Mouse (Mus musculus) forebrain, embryonic 10.5 days (tissue): ENCODE measurements at regions not wholly inside any gene's neighbourhood (a gene's known extent, or its start where the extent isn't known, plus 50 kb on each side); places are given as distances from the start of the nearest gene placed in this dataset.

Experiments
- DNase-seq: peaks from one replicate; pipeline ENCODE4 v3.0.0-alpha.2; 2017; ENCODE audit warnings: low spot score; ENCODE audit errors: extremely low spot score
- H3K27ac ChIP-seq: fragments of 300-500 bp; sonication (generic); 2 replicates; pipeline ENCODE4 v1.5.1; 2016; ENCODE audit warnings: mild to moderate bottlenecking
- H3K27me3 ChIP-seq: fragments of 300-500 bp; sonication (generic); 2 replicates; pipeline ENCODE4 v1.6.1; 2016; ENCODE audit warnings: mild to moderate bottlenecking; ENCODE audit not compliant: poor library complexity, severe bottlenecking
- H3K36me3 ChIP-seq: fragments of 300-500 bp; sonication (generic); replicated peaks from 2 replicates; pipeline ENCODE4 v1.6.1; 2016; ENCODE audit warnings: mild to moderate bottlenecking, moderate library complexity
- H3K4me1 ChIP-seq: fragments of 300-500 bp; sonication (generic); 2 replicates; pipeline ENCODE4 v1.6.1; 2016
- H3K4me3 ChIP-seq: fragments of 300-500 bp; sonication (generic); 2 replicates; pipeline ENCODE4 v1.5.1; 2016; ENCODE audit warnings: mild to moderate bottlenecking, moderate library complexity
- H3K9me3 ChIP-seq: fragments of 300-500 bp; sonication (generic); 2 replicates; pipeline ENCODE4 v1.6.1; 2016; ENCODE audit warnings: mild to moderate bottlenecking, moderate library complexity
- WGBS: fragments of 180-500 bp; shearing (Covaris S2); methylation state at CpG from one replicate; pipeline ENCODE4 v1.1.7; 2016; 5-methylcytosine and 5-hydroxymethylcytosine counted together

- DNase-seq, result no peak
- no peak overlapping the region for H3K4me3 ChIP-seq
- no peak overlapping the region for H3K27ac ChIP-seq
- no peaks in the 10 kb centered on the region for H3K9me3 ChIP-seq
- H3K27me3 ChIP-seq, result peaks cover 79% of the 10 kb centered on the region
- H3K36me3 ChIP-seq, result no peaks in the 10 kb centered on the region
- WGBS, result 85% methylated on average over 5 of the region's 5 CpGs
- peaks cover 35% of the 10 kb centered on the region for H3K4me1 ChIP-seq
Observed at GRCm38 (mm10) chr14:46663529-46663928, 96.8 kb upstream of the Cdkn3 start.

DNA sequence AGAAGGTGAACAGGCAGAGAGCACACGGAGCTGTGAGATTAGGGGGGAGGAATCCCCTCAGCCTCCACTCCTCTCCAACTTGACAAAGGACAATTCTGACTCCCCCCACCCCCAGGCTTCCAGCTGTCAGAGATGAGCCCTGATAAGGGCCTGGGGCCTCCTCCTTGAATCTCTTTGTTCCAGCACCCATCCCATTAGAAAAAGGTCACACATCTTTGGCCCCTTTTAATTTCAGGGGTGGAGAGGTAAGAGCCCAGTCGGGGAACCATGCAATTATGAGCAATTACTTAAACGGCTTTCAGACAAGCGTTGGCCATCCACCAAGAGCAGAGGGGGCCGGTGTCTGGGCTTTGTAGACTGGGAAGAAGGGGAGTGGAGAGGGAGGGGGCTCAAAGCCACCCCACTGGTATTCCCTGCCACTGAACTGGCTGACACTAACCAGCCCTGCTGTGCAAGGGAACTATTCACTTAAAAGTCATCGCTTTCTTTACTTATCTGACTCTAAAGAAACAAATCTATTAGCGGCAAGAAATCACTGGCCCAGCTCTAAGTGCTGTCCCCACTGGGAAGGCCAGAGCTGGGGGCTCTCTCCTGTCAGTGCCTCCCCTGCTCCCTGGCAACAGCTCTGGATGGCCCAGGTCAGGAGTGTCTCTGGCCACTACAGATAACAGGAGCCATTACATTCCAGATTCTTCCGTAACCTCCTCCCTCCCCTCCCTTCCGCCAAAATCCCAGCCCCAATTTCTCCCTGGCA, 98.4 kb upstream of the Cdkn3 start:
- DNase-seq, result peak; percentile 22
- no peaks in the 10 kb centered on the region for H3K36me3 ChIP-seq
- H3K27ac ChIP-seq, result no peak overlapping the region
- peaks cover 35% of the 10 kb centered on the region for H3K4me1 ChIP-seq
- H3K9me3 ChIP-seq, result no peaks in the 10 kb centered on the region
- 4% methylated on average over 9 of the region's 9 CpGs for WGBS
- H3K4me3 ChIP-seq, result no peak overlapping the region
- H3K27me3 ChIP-seq, result peaks cover 83% of the 10 kb centered on the region

DNA sequence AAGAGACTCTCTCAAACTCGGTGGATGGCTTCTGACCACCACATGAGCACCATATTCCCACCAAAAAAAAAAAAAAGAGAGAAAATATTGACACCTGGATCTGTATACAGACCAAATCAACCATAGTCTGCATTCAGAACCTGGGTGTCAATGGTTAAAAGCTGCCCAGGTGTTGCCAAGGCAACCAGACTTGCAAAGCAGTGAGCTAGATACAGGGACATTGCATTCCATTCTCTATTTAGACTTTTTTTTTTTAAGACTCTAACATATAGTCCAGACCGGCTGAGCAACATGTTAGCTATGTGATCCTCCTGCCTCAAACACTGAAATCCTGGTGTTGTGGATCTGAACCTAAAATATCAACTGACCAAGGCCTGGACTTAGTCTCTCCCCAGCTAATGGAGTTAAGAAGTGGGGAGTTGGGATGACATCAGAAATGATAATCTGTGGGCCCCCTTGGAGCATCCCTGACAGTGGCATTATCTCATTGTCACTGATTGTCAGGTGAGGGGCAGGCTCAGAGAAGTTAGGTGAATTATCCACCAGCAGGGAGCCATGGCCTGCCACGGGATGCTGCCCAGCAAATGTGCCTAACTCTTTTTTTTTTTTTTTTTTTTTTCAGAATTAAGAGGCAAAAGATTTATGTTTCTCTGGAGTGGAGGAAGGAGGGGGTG, 99.1 kb upstream of the Cdkn3 start:
- no peak overlapping the region for H3K4me3 ChIP-seq
- H3K27me3 ChIP-seq, result peaks cover 87% of the 10 kb centered on the region
- no peaks in the 10 kb centered on the region for H3K36me3 ChIP-seq
- no peaks in the 10 kb centered on the region for H3K9me3 ChIP-seq
- DNase-seq, result no peak
- H3K4me1 ChIP-seq, result peaks cover 35% of the 10 kb centered on the region
- H3K27ac ChIP-seq, result no peak overlapping the region
- 22% methylated on average over 3 of the region's 3 CpGs for WGBS

DNA sequence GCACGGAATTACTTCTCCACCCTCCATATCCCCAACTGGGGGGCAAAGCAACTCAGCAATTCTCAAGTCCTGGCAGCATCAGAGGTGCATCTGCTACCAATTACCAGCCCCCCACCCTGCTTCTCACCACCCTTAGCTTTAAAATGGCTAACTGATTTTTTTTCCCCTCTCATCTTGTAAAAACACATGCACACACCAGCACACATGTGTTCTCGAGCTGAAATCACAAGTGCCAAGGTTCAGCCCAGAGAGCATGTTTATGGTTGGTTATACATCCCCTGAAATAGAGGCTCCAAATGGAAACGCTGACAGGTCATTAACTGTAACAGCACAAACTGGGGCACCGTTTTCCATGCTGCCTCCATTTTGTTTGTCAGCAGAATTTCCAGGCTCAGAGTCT, 101.0 kb upstream of the Cdkn3 start:
- WGBS, result 69% methylated on average over 4 of the region's 4 CpGs
- H3K27me3 ChIP-seq, result peaks cover 93% of the 10 kb centered on the region

DNA sequence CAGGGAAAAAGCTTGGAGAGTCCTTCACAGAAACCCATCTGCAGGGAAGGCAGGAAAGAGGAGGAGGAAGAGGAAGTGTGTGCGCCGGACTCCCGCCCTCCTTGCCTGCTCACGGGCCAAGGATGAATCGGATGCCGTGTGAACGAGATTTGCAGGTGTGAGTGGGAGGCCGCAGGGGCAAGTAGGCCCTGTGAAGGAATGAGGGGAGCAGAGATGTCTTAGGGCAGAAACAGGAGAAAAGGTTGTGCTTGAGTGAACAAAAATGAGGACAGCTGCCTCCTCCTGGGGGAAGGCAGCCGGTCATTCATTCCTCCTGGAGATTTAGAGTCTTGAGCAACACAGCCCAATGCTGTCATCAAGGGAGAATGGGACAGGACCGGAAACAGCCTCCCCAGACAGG, 104.1 kb upstream of the Cdkn3 start:
- DNase-seq, result no peak
- Histone ChIP-seq H3K9me3 (no peaks in the 10 kb centered on the region), H3K27me3 (peaks cover 76% of the 10 kb centered on the region), H3K4me1 (peaks cover 12% of the 10 kb centered on the region), H3K27ac (no peak overlapping the region), H3K4me3 (no peak overlapping the region), H3K36me3 (no peaks in the 10 kb centered on the region)
- 86% methylated on average over 10 of the region's 10 CpGs for WGBS

More for the DNA sequence above, 101.0 kb upstream of the Cdkn3 start:
- H3K27ac ChIP-seq, result no peak overlapping the region
- DNase-seq, result no peak
- peaks cover 34% of the 10 kb centered on the region for H3K4me1 ChIP-seq
- H3K4me3 ChIP-seq, result no peak overlapping the region
- H3K9me3 ChIP-seq, result no peaks in the 10 kb centered on the region
- H3K36me3 ChIP-seq, result no peaks in the 10 kb centered on the region

- H3K4me1 ChIP-seq, result peaks cover 7% of the 10 kb centered on the region; the same call in 1 of the 2 replicates
- H3K9me3 ChIP-seq, result no peaks in the 10 kb centered on the region
- H3K36me3 ChIP-seq, result no peaks in the 10 kb centered on the region
- H3K4me3 ChIP-seq, result no peak overlapping the region
- H3K27ac ChIP-seq, result no peak overlapping the region
- WGBS, result 72% methylated on average over 12 of the region's 12 CpGs
- peaks cover 87% of the 10 kb centered on the region for H3K27me3 ChIP-seq
- no peak for DNase-seq
Observed at GRCm38 (mm10) chr14:46647319-46647974, 112.9 kb upstream of the Cdkn3 start.

DNA sequence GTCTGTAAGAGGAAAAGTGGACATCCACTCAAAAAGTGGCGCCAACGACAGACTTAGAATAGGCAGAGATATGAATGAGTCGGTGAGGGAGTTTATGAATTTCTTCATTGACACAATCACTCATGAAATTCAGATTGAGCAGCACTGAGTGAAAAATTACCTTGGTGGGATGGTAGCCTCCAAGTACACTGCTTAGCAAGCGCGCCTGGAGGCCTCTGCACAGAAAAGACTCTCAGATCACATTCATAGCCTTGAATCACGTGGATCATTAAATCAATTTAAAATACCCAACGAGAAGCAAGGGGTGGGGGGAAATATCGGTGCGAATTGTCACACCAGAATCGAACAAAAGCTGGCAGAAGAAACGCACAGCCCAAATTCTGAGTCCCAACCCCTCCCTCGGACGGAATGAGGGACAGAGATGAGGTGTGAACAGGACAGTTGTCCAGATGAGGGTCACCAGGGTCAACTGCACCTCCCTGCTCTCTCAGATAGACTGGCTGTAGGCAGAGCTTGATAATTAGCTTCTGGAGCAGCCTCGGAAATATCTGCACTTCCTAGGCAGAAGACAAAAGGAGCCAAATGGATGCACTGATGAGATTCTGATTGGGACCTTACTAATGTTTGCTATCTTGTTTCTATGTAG, 113.5 kb upstream of the Cdkn3 start:
- Histone ChIP-seq H3K9me3 (no peaks in the 10 kb centered on the region), H3K4me3 (no peak overlapping the region), H3K4me1 (peaks cover 7% of the 10 kb centered on the region; the same call in 1 of the 2 replicates), H3K36me3 (no peaks in the 10 kb centered on the region), H3K27ac (no peak overlapping the region), H3K27me3 (peaks cover 94% of the 10 kb centered on the region)
- WGBS, result 80% methylated on average over 14 of the region's 14 CpGs
- DNase-seq, result no peak

- H3K27ac ChIP-seq, result no peak overlapping the region
- no peak overlapping the region for H3K4me3 ChIP-seq
- no peaks in the 10 kb centered on the region for H3K9me3 ChIP-seq
- peaks cover 100% of the 10 kb centered on the region for H3K27me3 ChIP-seq
- H3K36me3 ChIP-seq, result no peaks in the 10 kb centered on the region
- peaks cover 25% of the 10 kb centered on the region for H3K4me1 ChIP-seq
- peak; percentile 35 for DNase-seq
- 7% methylated on average over 8 of the region's 8 CpGs for WGBS
Observed at GRCm38 (mm10) chr14:46639116-46639826, 121.1 kb upstream of the Cdkn3 start.

DNA sequence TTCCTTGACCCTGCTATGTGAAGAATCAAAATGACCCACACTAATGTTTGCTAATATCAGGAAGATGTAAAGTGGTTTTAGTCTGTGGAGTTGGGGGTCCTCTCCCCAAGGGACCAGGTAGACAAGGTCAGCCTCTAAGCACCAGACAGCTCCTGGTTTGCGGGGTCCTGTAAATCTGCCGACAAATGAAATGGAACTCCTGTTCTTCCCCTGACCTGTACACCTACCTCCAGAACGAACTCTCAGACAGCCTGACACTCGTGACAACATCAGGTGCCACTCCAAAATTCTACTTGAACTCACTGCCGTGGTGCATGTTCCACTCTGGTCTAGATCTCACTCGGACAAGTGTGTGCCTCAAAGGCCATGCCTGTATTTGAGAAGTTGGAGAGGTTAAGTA, 121.8 kb upstream of the Cdkn3 start:
- Histone ChIP-seq H3K36me3 (no peaks in the 10 kb centered on the region), H3K27ac (no peak overlapping the region), H3K9me3 (no peaks in the 10 kb centered on the region), H3K27me3 (peaks cover 100% of the 10 kb centered on the region), H3K4me3 (no peak overlapping the region), H3K4me1 (peaks cover 25% of the 10 kb centered on the region)
- DNase-seq, result no peak
- 83% methylated on average over 6 of the region's 6 CpGs for WGBS

DNA sequence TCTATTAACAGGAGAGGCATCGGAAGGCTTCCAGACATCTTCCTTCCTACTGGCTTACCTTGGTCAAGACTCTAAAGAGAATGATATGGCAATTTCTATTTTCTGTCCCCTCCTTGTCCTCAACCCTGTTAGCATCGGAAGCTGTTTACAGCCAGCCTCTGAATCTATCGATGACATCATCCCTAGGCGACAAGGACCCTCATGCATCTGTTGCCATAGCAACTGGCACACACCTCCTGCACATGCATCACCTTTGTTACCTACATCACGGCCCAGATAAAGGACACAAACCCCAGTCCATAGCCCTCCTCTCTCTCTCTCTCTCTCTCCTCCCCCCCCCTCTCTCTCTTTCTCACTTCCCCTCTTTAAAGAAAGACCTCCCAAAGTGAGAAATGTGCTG, 123.1 kb upstream of the Cdkn3 start:
- Histone ChIP-seq H3K4me1 (peaks cover 25% of the 10 kb centered on the region), H3K27me3 (peaks cover 100% of the 10 kb centered on the region), H3K4me3 (no peak overlapping the region), H3K9me3 (no peaks in the 10 kb centered on the region), H3K36me3 (no peaks in the 10 kb centered on the region), H3K27ac (no peak overlapping the region)
- no peak for DNase-seq
- 79% methylated on average over 5 of the region's 5 CpGs for WGBS

DNA sequence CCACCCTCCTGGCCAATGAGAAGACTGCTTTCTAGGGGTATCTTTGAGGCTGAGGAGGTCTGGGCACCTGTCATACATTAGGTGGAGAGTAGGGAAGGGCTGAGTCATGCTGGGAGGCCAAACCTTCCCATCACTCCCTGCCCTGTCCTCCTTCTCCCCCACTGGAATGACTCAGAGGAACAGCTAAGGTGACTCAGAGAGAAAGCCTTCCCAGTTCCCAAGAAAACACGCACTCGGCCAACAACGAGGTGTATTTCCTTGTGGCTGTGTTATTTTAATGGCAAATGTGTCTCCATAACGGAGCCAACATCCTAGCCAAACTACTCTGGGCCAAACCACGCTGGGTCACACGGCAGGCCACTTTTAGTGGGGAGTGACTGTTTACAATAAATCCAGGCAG, 124.0 kb upstream of the Cdkn3 start:
- Histone ChIP-seq H3K27me3 (peaks cover 100% of the 10 kb centered on the region), H3K36me3 (no peaks in the 10 kb centered on the region), H3K4me1 (peaks cover 25% of the 10 kb centered on the region), H3K4me3 (no peak overlapping the region), H3K27ac (no peak overlapping the region), H3K9me3 (no peaks in the 10 kb centered on the region)
- DNase-seq, result no peak
- 88% methylated on average over 6 of the region's 6 CpGs for WGBS

GRCm38 (mm10) chr14:46635322-46635721, 125.0 kb upstream of the Cdkn3 start:
- DNase-seq, result no peak
- peaks cover 22% of the 10 kb centered on the region for H3K4me1 ChIP-seq

More at GRCm38 (mm10) chr14:46635322-46635721, 125.0 kb upstream of the Cdkn3 start:
- H3K27me3 ChIP-seq, result peaks cover 95% of the 10 kb centered on the region
- 86% methylated on average over 3 of the region's 3 CpGs for WGBS
- no peak overlapping the region for H3K27ac ChIP-seq
- H3K9me3 ChIP-seq, result no peaks in the 10 kb centered on the region
- no peak overlapping the region for H3K4me3 ChIP-seq
- no peaks in the 10 kb centered on the region for H3K36me3 ChIP-seq
